Mouse (Mus musculus) liver, embryonic 14.5 days (tissue): ENCODE measurements around the gene Stard13.

Experiments
- CTCF ChIP-seq: IDR thresholded peaks from 2 replicates; pipeline ENCODE4 v1.5.1; 2016; ENCODE audit warnings: antibody characterized with exemption, low read depth, control low read depth
- EP300 ChIP-seq: IDR thresholded peaks from 2 replicates; pipeline ENCODE4 v1.6.1; 2016; ENCODE audit warnings: antibody characterized with exemption, low read depth

GRCm38 (mm10) chr5:151145807-151146206 lies 87.8 kb downstream of the Stard13 start:
- TF ChIP-seq CTCF (no peak), EP300 (no peak)
